12 mouse cellular contexts compared by ENCODE assay signal in genomic region chr16:59547466-59547865, GRCm38 (mm10). TPM values are rescaled to one million over a fixed set of nuclear protein-coding genes. Genes with fewer than 3 reads are reported as not detected.
DNase-seq lines count a peak whose midpoint lies in the region; TF ChIP-seq lines count a peak whose summit lies in the region.
"Had no signal": no experiment of that assay in that cellular context is flagged by ENCODE, and none has a peak within 500 bp of the region (broad histone marks: within the 10 kb centered on the region; RNA-seq: fewer than 3 reads in every experiment).

No protein-coding gene starts in this region.

- H3K4me3 ChIP-seq in gastrocnemius, adult 2 months = no peak overlapping the region; the same call in 1 of the 2 replicates
- H3K4me3 ChIP-seq: embryonic facial prominence, embryonic 12.5 days had no signal

- intact Hi-C loops in gastrocnemius, adult 2 months (cut with DNase I) = no loop called here
- intact Hi-C loops in gastrocnemius, postnatal 14 days (cut with DNase I; ENCODE audit: low total_unique reads) = no loop called here

- peak overlapping the region; percentile 65 for H3K27ac ChIP-seq in gastrocnemius, adult 2 months

- no peak for TF ChIP-seq CTCF in gastrocnemius, adult 2 months (IDR thresholded peaks at IDR 0.05)

- no peak for DNase-seq in gastrocnemius, adult 2 months
- DNase-seq in gastrocnemius, postnatal 14 days = no peak
- peak; percentile 48 for DNase-seq in right cerebral cortex, adult 18-20 months
- no peak for DNase-seq in right cerebral cortex, postnatal 14 days
- peak; percentile 48 for DNase-seq in layer of hippocampus, adult 9-11 months
- peak; percentile 42 to 44 for DNase-seq in right cerebral cortex, postnatal 36 days (ENCODE audit: low spot score in 2 of 2)
- no peak for DNase-seq in lung, postnatal 36 days
- no peak for DNase-seq in spleen, adult 12 weeks (ENCODE audit: low spot score)
- DNase-seq: cerebellum, adult 11-12 months; gastrocnemius, postnatal 36 days; thymus, postnatal 25 days had no signal

RNA-seq across cellular contexts. Expression of gene Crybg3, which starts 53.3 kb away (rescaled TPM):
- 10 to 100 TPM; 44.3 to 57.6 TPM for total RNA-seq in gastrocnemius, adult 2 months (2021)
- 10 to 100 TPM; 20.6 to 22.4 TPM for total RNA-seq in gastrocnemius, postnatal 14 days (2021)

Comparison
In these comparisons a context has a peak if more than half of its experiments do, and no peak if none do; other contexts are left out.
1. DNase-seq: peak in right cerebral cortex, adult 18-20 months (single experiment), layer of hippocampus, adult 9-11 months (single experiment) and right cerebral cortex, postnatal 36 days (2 of 2); none in gastrocnemius, adult 2 months (single experiment), gastrocnemius, postnatal 14 days (single experiment), right cerebral cortex, postnatal 14 days (single experiment), lung, postnatal 36 days (single experiment) and spleen, adult 12 weeks (single experiment).